Mouse (Mus musculus) B cell, adult 2 months (primary cell): ENCODE measurements around the gene Bcr.
A peak's percentile ranks its signal among the peaks of the same experiment; 100 is the strongest.

Source experiments
- DNase-seq, 2 experiments: peaks; one replicate each; pipeline ENCODE4 v3.0.0; 2022

Gene Bcr

GRCm38 (mm10) chr10:75058761-75059395 is 1.5 kb upstream of the Bcr start:
- DNase-seq = peak in 1 of 2 experiments; percentile 18

- peak; percentile 76 for DNase-seq
Observed at GRCm38 (mm10) chr10:75059396-75059795, 996 bp upstream of the Bcr start.

GRCm38 (mm10) chr10:75060843-75061235 is 447 bp downstream of the Bcr start:
- peak; percentile 38 to 49 for DNase-seq

GRCm38 (mm10) chr10:75061341-75062188 is 1.2 kb downstream of the Bcr start:
- peak; percentile 30 for DNase-seq

- no peak for DNase-seq
Observed at GRCm38 (mm10) chr10:75062189-75062561, 1.8 kb downstream of the Bcr start.

- peak; percentile 14 to 22 for DNase-seq
Observed at GRCm38 (mm10) chr10:75062621-75063020, 2.2 kb downstream of the Bcr start.

- DNase-seq = no peak
Observed at GRCm38 (mm10) chr10:75063301-75063965, 3.0 kb downstream of the Bcr start.

GRCm38 (mm10) chr10:75065691-75066090 is 5.3 kb downstream of the Bcr start:
- no peak for DNase-seq

- DNase-seq = no peak
Observed at GRCm38 (mm10) chr10:75067446-75067845, 7.1 kb downstream of the Bcr start.

GRCm38 (mm10) chr10:75068086-75068485 is 7.7 kb downstream of the Bcr start:
- DNase-seq = no peak

GRCm38 (mm10) chr10:75068624-75069328 is 8.4 kb downstream of the Bcr start:
- DNase-seq = no peak

- DNase-seq = no peak
Observed at GRCm38 (mm10) chr10:75070281-75070976, 10.0 kb downstream of the Bcr start.

- DNase-seq = no peak
Observed at GRCm38 (mm10) chr10:75075665-75076064, 15.3 kb downstream of the Bcr start.

GRCm38 (mm10) chr10:75078174-75079128 is 18.1 kb downstream of the Bcr start:
- DNase-seq = peak; percentile 20

- no peak for DNase-seq
Observed at GRCm38 (mm10) chr10:75085330-75085729, 24.9 kb downstream of the Bcr start.

- no peak for DNase-seq
Observed at GRCm38 (mm10) chr10:75088471-75088870, 28.1 kb downstream of the Bcr start.

GRCm38 (mm10) chr10:75091478-75092152 is 31.2 kb downstream of the Bcr start:
- DNase-seq = no peak

- no peak for DNase-seq
Observed at GRCm38 (mm10) chr10:75093252-75093987, 33.0 kb downstream of the Bcr start.

- no peak for DNase-seq
Observed at GRCm38 (mm10) chr10:75094338-75094737, 33.9 kb downstream of the Bcr start.

- no peak for DNase-seq
Observed at GRCm38 (mm10) chr10:75095216-75095615, 34.8 kb downstream of the Bcr start.
